In the genomic region with DNA sequence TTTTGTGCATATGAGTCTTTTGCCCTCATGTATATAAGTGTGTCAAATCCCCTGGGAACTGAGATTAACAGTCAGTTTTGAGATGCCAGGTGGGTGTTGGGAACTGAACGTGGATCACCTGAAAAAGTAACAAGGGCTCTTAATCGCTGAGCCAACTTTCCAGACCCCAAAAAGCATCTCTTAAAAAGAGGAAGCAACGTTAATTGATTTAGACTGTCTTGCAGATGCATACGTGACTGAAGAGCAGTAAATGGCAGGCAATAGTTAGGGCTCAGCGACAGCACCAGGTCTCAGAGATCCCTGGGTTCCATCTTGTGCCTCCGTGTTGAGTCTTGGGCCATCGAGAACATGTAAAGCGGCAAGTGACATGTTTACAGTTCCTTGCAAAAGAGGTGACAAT, we compare ENCODE assay signal across 34 mouse cellular contexts. TPM values are rescaled to one million over a fixed set of nuclear protein-coding genes. Genes with fewer than 3 reads are reported as not detected.
"Had no signal": no experiment of that assay in that cellular context is flagged by ENCODE, and none has a peak within 500 bp of the region (broad histone marks: within the 10 kb centered on the region; RNA-seq: fewer than 3 reads in every experiment).

No protein-coding gene starts in this region.

- H3K9ac ChIP-seq: embryonic facial prominence, embryonic 12.5 days; embryonic facial prominence, embryonic 13.5 days; embryonic facial prominence, embryonic 15.5 days; forebrain, embryonic 12.5 days; forebrain, embryonic 13.5 days; forebrain, embryonic 15.5 days; forebrain, postnatal 0 days had no signal

- H3K9me3 ChIP-seq: embryonic facial prominence, embryonic 10.5 days; embryonic facial prominence, embryonic 12.5 days; embryonic facial prominence, embryonic 13.5 days; embryonic facial prominence, embryonic 15.5 days; forebrain, embryonic 10.5 days; forebrain, embryonic 12.5 days; forebrain, embryonic 13.5 days; forebrain, embryonic 15.5 days had no signal

- H3K4me2 ChIP-seq: embryonic facial prominence, embryonic 12.5 days; embryonic facial prominence, embryonic 13.5 days; embryonic facial prominence, embryonic 15.5 days; forebrain, embryonic 12.5 days; forebrain, embryonic 13.5 days; forebrain, embryonic 15.5 days had no signal

- H3K36me3 ChIP-seq: embryonic facial prominence, embryonic 10.5 days; embryonic facial prominence, embryonic 12.5 days; embryonic facial prominence, embryonic 13.5 days; embryonic facial prominence, embryonic 15.5 days; forebrain, embryonic 10.5 days; forebrain, embryonic 12.5 days; forebrain, embryonic 15.5 days had no signal

- H3K4me1 ChIP-seq: embryonic facial prominence, embryonic 10.5 days; embryonic facial prominence, embryonic 12.5 days; embryonic facial prominence, embryonic 15.5 days; forebrain, embryonic 12.5 days; forebrain, embryonic 13.5 days; forebrain, embryonic 15.5 days had no signal

- H3K27ac ChIP-seq: embryonic facial prominence, embryonic 10.5 days; embryonic facial prominence, embryonic 12.5 days; embryonic facial prominence, embryonic 13.5 days; embryonic facial prominence, embryonic 15.5 days; forebrain, embryonic 10.5 days; forebrain, embryonic 12.5 days; forebrain, embryonic 13.5 days; forebrain, embryonic 15.5 days; gastrocnemius, adult 2 months; heart, adult 2 months had no signal

- ATAC-seq: forebrain, embryonic 13.5 days; forebrain, embryonic 14.5 days; forebrain, embryonic 15.5 days; forebrain, embryonic 16.5 days; forebrain, postnatal 0 days had no signal

- DNase-seq: cerebellum, adult 8-10 months; cerebellum, adult 9-10 months; cerebellum, adult 9-11 months; cerebellum, postnatal 10 days; cerebellum, postnatal 14 days; cerebellum, postnatal 25 days; cerebellum, postnatal 36 days; embryo, embryonic 11 days; forebrain, postnatal 0 days; gastrocnemius, adult 2 months; gastrocnemius, postnatal 10 days; gastrocnemius, postnatal 14 days; gastrocnemius, postnatal 25 days; gastrocnemius, postnatal 36 days; heart, adult 18-20 months; heart, adult 2 months had no signal

- H3K27me3 ChIP-seq: embryonic facial prominence, embryonic 12.5 days; embryonic facial prominence, embryonic 13.5 days; embryonic facial prominence, embryonic 15.5 days; forebrain, embryonic 12.5 days; forebrain, embryonic 13.5 days; forebrain, embryonic 15.5 days had no signal

- H3K4me3 ChIP-seq: embryonic facial prominence, embryonic 10.5 days; embryonic facial prominence, embryonic 12.5 days; embryonic facial prominence, embryonic 13.5 days; embryonic facial prominence, embryonic 15.5 days; erythroblast, embryonic 14.5 days; forebrain, embryonic 10.5 days; forebrain, embryonic 12.5 days; forebrain, embryonic 13.5 days; forebrain, embryonic 15.5 days; gastrocnemius, adult 2 months; heart, adult 2 months had no signal

RNA-seq across cellular contexts. Expression of a gene that starts 12.2 kb away (rescaled TPM):
- total RNA-seq: forebrain, postnatal 0 days; gastrocnemius, adult 18-20 months; gastrocnemius, adult 2 months; gastrocnemius, adult 8-10 months; gastrocnemius, postnatal 14 days; gastrocnemius, postnatal 25 days; gastrocnemius, postnatal 4 days; heart, adult 18-20 months; heart, adult 2 months; heart, adult 8-10 months had no signal
- polyA plus RNA-seq: cortical plate, adult 2 months; erythroblast, embryonic 14.5 days; heart, adult 2 months had no signal

RNA-seq across cellular contexts. Expression of a gene that starts 12.8 kb away (rescaled TPM):
- total RNA-seq: common myeloid progenitor, adult 5-6 weeks; gastrocnemius, adult 2 months; gastrocnemius, adult 8-10 months; gastrocnemius, postnatal 14 days; gastrocnemius, postnatal 25 days; gastrocnemius, postnatal 36 days; granulocyte monocyte progenitor cell, adult 5-6 weeks; heart, adult 18-20 months; heart, adult 2 months; heart, adult 8-10 months had no signal
- polyA plus RNA-seq: forebrain, embryonic 13.5 days; forebrain, embryonic 15.5 days had no signal
